15 mouse cellular contexts compared by ENCODE assay signal in genomic region chr5:138875180-138876076, GRCm38 (mm10). TPM values are rescaled to one million over a fixed set of nuclear protein-coding genes. Genes with fewer than 3 reads are reported as not detected.
A peak's percentile ranks its signal among the peaks of the same experiment; 100 is the strongest.
DNase-seq lines count a peak whose midpoint lies in the region; ATAC-seq and TF ChIP-seq lines count a peak whose summit lies in the region.
"Had no signal": no experiment of that assay in that cellular context is flagged by ENCODE, and none has a peak within 500 bp of the region (broad histone marks: within the 10 kb centered on the region; RNA-seq: fewer than 3 reads in every experiment).

No protein-coding gene starts in this region.

- peaks cover 15% of the 10 kb centered on the region for H3K4me1 ChIP-seq in kidney, embryonic 15.5 days
- H3K4me1 ChIP-seq in intestine, postnatal 0 days (replicated peaks; ENCODE audit: control insufficient read depth, insufficient read depth, low read length) = peaks cover 5% of the 10 kb centered on the region; the same call in 1 of the 2 replicates
- H3K4me1 ChIP-seq in midbrain, embryonic 11.5 days (ENCODE audit: control insufficient read depth, insufficient read depth, low read length) = no peaks in the 10 kb centered on the region
- H3K4me1 ChIP-seq in hindbrain, embryonic 12.5 days = no peaks in the 10 kb centered on the region
- H3K4me1 ChIP-seq: forebrain, embryonic 13.5 days had no signal

- H3K4me2 ChIP-seq in kidney, embryonic 15.5 days = no peak overlapping the region
- no peak overlapping the region for H3K4me2 ChIP-seq in intestine, postnatal 0 days (replicated peaks; ENCODE audit: low read depth)
- H3K4me2 ChIP-seq in midbrain, embryonic 11.5 days = no peak overlapping the region
- H3K4me2 ChIP-seq in hindbrain, embryonic 12.5 days (replicated peaks) = no peak overlapping the region
- H3K4me2 ChIP-seq: forebrain, embryonic 13.5 days had no signal

- TF ChIP-seq CTCF in intestine, postnatal 0 days (IDR thresholded peaks at IDR 0.05; ENCODE audit: low read depth) = 0 out of 2 replicates have a peak, but pooled peaks have one; percentile 12

- DNase-seq in kidney, adult 11 months = peak; percentile 34
- peak; percentile 32 for DNase-seq in embryo, embryonic 9.5 days (ENCODE audit: extremely low spot score)
- DNase-seq in midbrain, embryonic 11.5 days (ENCODE audit: low spot score, missing footprints) = no peak
- DNase-seq in adrenal gland, postnatal 14 days = no peak
- DNase-seq: cerebellum, adult 18-20 months; lung, postnatal 10 days; right cerebral cortex, adult 18-20 months had no signal

- no peak overlapping the region for H3K9ac ChIP-seq in kidney, embryonic 15.5 days
- no peak overlapping the region for H3K9ac ChIP-seq in intestine, postnatal 0 days (ENCODE audit: low read depth, low read length)
- H3K9ac ChIP-seq in midbrain, embryonic 11.5 days (ENCODE audit: low read length) = no peak overlapping the region
- H3K9ac ChIP-seq in hindbrain, embryonic 12.5 days = no peak overlapping the region
- H3K9ac ChIP-seq: forebrain, embryonic 13.5 days had no signal

- no peak overlapping the region for H3K4me3 ChIP-seq in kidney, embryonic 15.5 days (replicated peaks)
- H3K4me3 ChIP-seq in intestine, postnatal 0 days (ENCODE audit: low read depth, low read length) = no peak overlapping the region
- no peak overlapping the region for H3K4me3 ChIP-seq in midbrain, embryonic 11.5 days (ENCODE audit: low read depth, low read length)
- H3K4me3 ChIP-seq in hindbrain, embryonic 12.5 days = no peak overlapping the region
- H3K4me3 ChIP-seq: forebrain, embryonic 13.5 days; myocyte had no signal

- H3K27ac ChIP-seq in kidney, embryonic 15.5 days = no peak overlapping the region
- no peak overlapping the region for H3K27ac ChIP-seq in intestine, postnatal 0 days (ENCODE audit: low read depth, low read length)
- H3K27ac ChIP-seq in midbrain, embryonic 11.5 days (ENCODE audit: low read depth, low read length) = no peak overlapping the region
- H3K27ac ChIP-seq in hindbrain, embryonic 12.5 days = no peak overlapping the region
- H3K27ac ChIP-seq: forebrain, embryonic 13.5 days had no signal

- no peak; the same call in 1 of the 2 replicates for ATAC-seq in kidney, embryonic 15.5 days (replicated peaks; ENCODE audit: low FRiP score)
- ATAC-seq in intestine, postnatal 0 days = peak; percentile 85
- ATAC-seq in megakaryocyte, adult 5-6 weeks (ENCODE audit: poor library complexity, severe bottlenecking) = 0 out of 2 replicates have a peak, but pooled peaks have one; percentile 30
- no peak for ATAC-seq in midbrain, embryonic 11.5 days (ENCODE audit: low FRiP score)
- ATAC-seq in hindbrain, embryonic 12.5 days (ENCODE audit: low FRiP score) = no peak
- ATAC-seq: forebrain, embryonic 13.5 days had no signal

- no peaks in the 10 kb centered on the region for H3K27me3 ChIP-seq in kidney, embryonic 15.5 days
- H3K27me3 ChIP-seq in intestine, postnatal 0 days (replicated peaks; ENCODE audit: control insufficient read depth, insufficient read depth, low read length) = no peaks in the 10 kb centered on the region
- no peaks in the 10 kb centered on the region for H3K27me3 ChIP-seq in midbrain, embryonic 11.5 days (ENCODE audit: control insufficient read depth, insufficient read depth, low read length)
- H3K27me3 ChIP-seq in hindbrain, embryonic 12.5 days = no peaks in the 10 kb centered on the region
- H3K27me3 ChIP-seq: forebrain, embryonic 13.5 days had no signal

- 52% methylated on average over 24 of the region's 24 CpGs for WGBS in kidney, embryonic 15.5 days
- 34% methylated on average over 24 of the region's 24 CpGs for WGBS in intestine, postnatal 0 days
- WGBS in midbrain, embryonic 11.5 days = 80% methylated on average over 24 of the region's 24 CpGs
- 72% methylated on average over 24 of the region's 24 CpGs for WGBS in hindbrain, embryonic 12.5 days

- H3K36me3 ChIP-seq in kidney, embryonic 15.5 days = no peaks in the 10 kb centered on the region
- no peaks in the 10 kb centered on the region for H3K36me3 ChIP-seq in intestine, postnatal 0 days (ENCODE audit: control insufficient read depth, insufficient read depth)
- H3K36me3 ChIP-seq in midbrain, embryonic 11.5 days (ENCODE audit: control insufficient read depth, insufficient read depth, low read length) = no peaks in the 10 kb centered on the region
- no peaks in the 10 kb centered on the region for H3K36me3 ChIP-seq in hindbrain, embryonic 12.5 days

- no peaks in the 10 kb centered on the region for H3K9me3 ChIP-seq in kidney, embryonic 15.5 days (replicated peaks)
- no peaks in the 10 kb centered on the region for H3K9me3 ChIP-seq in intestine, postnatal 0 days (ENCODE audit: control insufficient read depth)
- no peaks in the 10 kb centered on the region for H3K9me3 ChIP-seq in midbrain, embryonic 11.5 days (ENCODE audit: control insufficient read depth, low read length)
- H3K9me3 ChIP-seq in hindbrain, embryonic 12.5 days (replicated peaks) = no peaks in the 10 kb centered on the region
- H3K9me3 ChIP-seq: forebrain, embryonic 13.5 days had no signal

RNA-seq across cellular contexts. Expression of gene Gm5294, which starts 55.5 kb away (rescaled TPM):
- polyA plus RNA-seq in kidney, embryonic 15.5 days (2015; fragmentation: Nextera tagmentation; extraction: Ambion mirVana) = not detected in 2 replicates
- polyA plus RNA-seq in intestine, postnatal 0 days (2015; fragmentation: Nextera tagmentation; extraction: Ambion mirVana) = not detected in 2 replicates
- not detected in 2 replicates for total RNA-seq in megakaryocyte, adult 5-6 weeks (2015)
- 1.2 TPM in 1 of 2 replicates, not detected in the other for total RNA-seq in megakaryocyte, adult 5-6 weeks (2017)
- not detected in 2 replicates for polyA plus RNA-seq in midbrain, embryonic 11.5 days (2014; fragmentation: Nextera tagmentation; extraction: Ambion mirVana)
- 0.46 and 0.64 TPM in 2 replicates for polyA plus RNA-seq in hindbrain, embryonic 12.5 days (2016; fragmentation: Nextera tagmentation; extraction: Ambion mirVana)
- not detected in 2 replicates for total RNA-seq in adrenal gland, postnatal 14 days (2021)
- total RNA-seq: adrenal gland, adult 18-20 months; layer of hippocampus, postnatal 10 days had no signal
- polyA plus RNA-seq: forebrain, embryonic 13.5 days; myocyte had no signal

Comparison
In these comparisons a context has a peak if more than half of its experiments do, and no peak if none do; other contexts are left out.
1. DNase-seq: peak in kidney, adult 11 months (single experiment) and embryo, embryonic 9.5 days (single experiment); none in midbrain, embryonic 11.5 days (single experiment) and adrenal gland, postnatal 14 days (single experiment).
2. ATAC-seq: peak in intestine, postnatal 0 days (single experiment) and megakaryocyte, adult 5-6 weeks (single experiment); none in kidney, embryonic 15.5 days (single experiment), midbrain, embryonic 11.5 days (single experiment) and hindbrain, embryonic 12.5 days (single experiment).